Mouse (Mus musculus): ENCODE results near the gene Selenon. TPM values are rescaled to one million over a fixed set of nuclear protein-coding genes. Genes with fewer than 3 reads are reported as not detected.
A peak's percentile ranks its signal among the peaks of the same experiment; 100 is the strongest.

Selenon gene
- polyA plus RNA-seq, 1 experiment from 2014 or later: 53.0 TPM

- ATAC-seq (ENCODE audit: low FRiP score, low read depth): no peak
These were observed 5.8 kb upstream of the Selenon start for GRCm38 (mm10) chr4:134557626-134558249.

GRCm38 (mm10) chr4:134555956-134556580 is 4.1 kb upstream of the Selenon start:
- Histone ChIP-seq H3K4me1 (peaks cover 9% of the 10 kb centered on the region), H3K27me3 (replicated peaks) (no peaks in the 10 kb centered on the region), H3K36me3 (no peaks in the 10 kb centered on the region), H3K27ac (no peak overlapping the region), H3K4me3 (no peak overlapping the region), H3K9me3 (no peaks in the 10 kb centered on the region), H3K4me2 (replicated peaks) (no peak overlapping the region), H3K9ac (no peak overlapping the region)
- ATAC-seq (ENCODE audit: low FRiP score, low read depth): no peak
- WGBS: 58% methylated on average over 8 of the region's 8 CpGs

More at GRCm38 (mm10) chr4:134557626-134558249, 5.8 kb upstream of the Selenon start:
- no peak overlapping the region for H3K4me3 ChIP-seq
- no peak overlapping the region for H3K9ac ChIP-seq
- no peaks in the 10 kb centered on the region for H3K9me3 ChIP-seq
- H3K4me2 ChIP-seq (replicated peaks): no peak overlapping the region
- no peaks in the 10 kb centered on the region for H3K27me3 ChIP-seq (replicated peaks)
- no peaks in the 10 kb centered on the region for H3K36me3 ChIP-seq
- 0 out of 2 replicates have a peak overlapping the region, but pooled peaks have one; percentile 26 for H3K27ac ChIP-seq
- WGBS: 7% methylated on average over 16 of the region's 16 CpGs
- H3K4me1 ChIP-seq: peaks cover 5% of the 10 kb centered on the region

- Histone ChIP-seq H3K27me3 (replicated peaks) (no peaks in the 10 kb centered on the region), H3K9me3 (peaks cover 10% of the 10 kb centered on the region), H3K4me1 (peaks cover 14% of the 10 kb centered on the region), H3K4me2 (replicated peaks) (no peak overlapping the region), H3K9ac (no peak overlapping the region), H3K4me3 (no peak overlapping the region), H3K27ac (no peak overlapping the region), H3K36me3 (peaks cover 15% of the 10 kb centered on the region)
- no peak for ATAC-seq (ENCODE audit: low FRiP score, low read depth)
- WGBS: 84% methylated on average over 1 of the region's 1 CpGs
These were observed 1.7 kb upstream of the Selenon start for GRCm38 (mm10) chr4:134553631-134554030.

- no peak overlapping the region for H3K27ac ChIP-seq
- 98% methylated on average over 8 of the region's 8 CpGs for WGBS
- H3K4me3 ChIP-seq: no peak overlapping the region
- no peak overlapping the region for H3K4me2 ChIP-seq (replicated peaks)
- no peak overlapping the region for H3K9ac ChIP-seq
- H3K9me3 ChIP-seq: peaks cover 10% of the 10 kb centered on the region
- ATAC-seq (ENCODE audit: low FRiP score, low read depth): no peak
- peaks cover 49% of the 10 kb centered on the region for H3K36me3 ChIP-seq
- H3K4me1 ChIP-seq: peaks cover 21% of the 10 kb centered on the region
- no peaks in the 10 kb centered on the region for H3K27me3 ChIP-seq (replicated peaks)
These were observed 2.1 kb downstream of the Selenon start for GRCm38 (mm10) chr4:134549899-134550298.

- ATAC-seq (ENCODE audit: low FRiP score, low read depth): no peak
- WGBS: 77% methylated on average over 18 of the region's 18 CpGs
- H3K4me3 ChIP-seq: no peak overlapping the region
- no peak overlapping the region for H3K9ac ChIP-seq
- H3K36me3 ChIP-seq: peaks cover 63% of the 10 kb centered on the region
- H3K9me3 ChIP-seq: peaks cover 10% of the 10 kb centered on the region
- no peak overlapping the region for H3K4me2 ChIP-seq (replicated peaks)
- H3K4me1 ChIP-seq: peaks cover 21% of the 10 kb centered on the region
- H3K27ac ChIP-seq: no peak overlapping the region
- H3K27me3 ChIP-seq (replicated peaks): no peaks in the 10 kb centered on the region
These were observed 3.6 kb downstream of the Selenon start for GRCm38 (mm10) chr4:134548169-134548938.

GRCm38 (mm10) chr4:134546814-134547705 is 4.9 kb downstream of the Selenon start:
- peaks cover 21% of the 10 kb centered on the region for H3K4me1 ChIP-seq
- WGBS: 67% methylated on average over 9 of the region's 9 CpGs
- H3K36me3 ChIP-seq: peaks cover 75% of the 10 kb centered on the region
- 0 out of 2 replicates have a peak overlapping the region, but pooled peaks have one; percentile 16 for H3K4me2 ChIP-seq (replicated peaks)
- H3K27ac ChIP-seq: no peak overlapping the region
- H3K9me3 ChIP-seq: peaks cover 10% of the 10 kb centered on the region
- ATAC-seq (ENCODE audit: low FRiP score, low read depth): no peak
- H3K4me3 ChIP-seq: no peak overlapping the region
- no peaks in the 10 kb centered on the region; the same call in 1 of the 2 replicates for H3K27me3 ChIP-seq (replicated peaks)
- H3K9ac ChIP-seq: 0 out of 2 replicates have a peak overlapping the region, but pooled peaks have one; percentile 33

GRCm38 (mm10) chr4:134543261-134543660 is 8.7 kb downstream of the Selenon start:
- Histone ChIP-seq H3K9ac (no peak overlapping the region), H3K4me1 (peaks cover 12% of the 10 kb centered on the region), H3K4me3 (no peak overlapping the region), H3K27me3 (replicated peaks) (no peaks in the 10 kb centered on the region; the same call in 1 of the 2 replicates), H3K36me3 (peaks cover 90% of the 10 kb centered on the region), H3K4me2 (replicated peaks) (no peak overlapping the region), H3K27ac (no peak overlapping the region), H3K9me3 (no peaks in the 10 kb centered on the region)
- 16% methylated on average over 5 of the region's 5 CpGs for WGBS
- peak; percentile 48; the same call in 1 of the 2 replicates for ATAC-seq (ENCODE audit: low FRiP score, low read depth)

GRCm38 (mm10) chr4:134542726-134543125 is 9.2 kb downstream of the Selenon start:
- Histone ChIP-seq H3K9ac (no peak overlapping the region), H3K4me3 (no peak overlapping the region), H3K27ac (no peak overlapping the region), H3K27me3 (replicated peaks) (no peaks in the 10 kb centered on the region; the same call in 1 of the 2 replicates), H3K4me2 (replicated peaks) (no peak overlapping the region), H3K36me3 (peaks cover 86% of the 10 kb centered on the region), H3K4me1 (peaks cover 10% of the 10 kb centered on the region), H3K9me3 (no peaks in the 10 kb centered on the region)
- WGBS: 94% methylated on average over 9 of the region's 9 CpGs
- ATAC-seq (ENCODE audit: low FRiP score, low read depth): no peak

GRCm38 (mm10) chr4:134538997-134539580 is 12.9 kb downstream of the Selenon start:
- 91% methylated on average over 10 of the region's 10 CpGs for WGBS
- H3K27ac ChIP-seq: no peak overlapping the region; the same call in 1 of the 2 replicates
- no peak for ATAC-seq (ENCODE audit: low FRiP score, low read depth)
- H3K36me3 ChIP-seq: peaks cover 51% of the 10 kb centered on the region
- no peak overlapping the region for H3K4me3 ChIP-seq
- no peaks in the 10 kb centered on the region for H3K9me3 ChIP-seq
- H3K27me3 ChIP-seq (replicated peaks): no peaks in the 10 kb centered on the region; the same call in 1 of the 2 replicates
- no peak overlapping the region for H3K9ac ChIP-seq
- H3K4me1 ChIP-seq: peaks cover 12% of the 10 kb centered on the region
- no peak overlapping the region for H3K4me2 ChIP-seq (replicated peaks)

GRCm38 (mm10) chr4:134535787-134536151 is 16.2 kb downstream of the Selenon start:
- H3K36me3 ChIP-seq: peaks cover 31% of the 10 kb centered on the region
- 11% methylated on average over 8 of the region's 8 CpGs for WGBS
- H3K4me2 ChIP-seq (replicated peaks): peak overlapping the region; percentile 94
- H3K27ac ChIP-seq: no peak overlapping the region
- peak overlapping the region; percentile 90 for H3K4me3 ChIP-seq
- peaks cover 20% of the 10 kb centered on the region for H3K4me1 ChIP-seq
- no peaks in the 10 kb centered on the region for H3K9me3 ChIP-seq
- peak; percentile 34 for ATAC-seq (ENCODE audit: low FRiP score, low read depth)
- no peaks in the 10 kb centered on the region for H3K27me3 ChIP-seq (replicated peaks)
- peak overlapping the region; percentile 44 for H3K9ac ChIP-seq

Measured in neural tube, embryonic 12.5 days (tissue).